Mouse (Mus musculus) cerebellum, adult (tissue): ENCODE data around the gene Rapgef3.

Source experiments
- ATAC-seq: cut with Nextera tagmentation; 2 replicates; pipeline ENCODE4 v1.9.2; 2017; ENCODE audit warnings: mild to moderate bottlenecking, moderate library complexity, mixed read lengths; ENCODE audit not compliant: insufficient number of reproducible peaks, low FRiP score, low TSS enrichment

Rapgef3 gene

DNA sequence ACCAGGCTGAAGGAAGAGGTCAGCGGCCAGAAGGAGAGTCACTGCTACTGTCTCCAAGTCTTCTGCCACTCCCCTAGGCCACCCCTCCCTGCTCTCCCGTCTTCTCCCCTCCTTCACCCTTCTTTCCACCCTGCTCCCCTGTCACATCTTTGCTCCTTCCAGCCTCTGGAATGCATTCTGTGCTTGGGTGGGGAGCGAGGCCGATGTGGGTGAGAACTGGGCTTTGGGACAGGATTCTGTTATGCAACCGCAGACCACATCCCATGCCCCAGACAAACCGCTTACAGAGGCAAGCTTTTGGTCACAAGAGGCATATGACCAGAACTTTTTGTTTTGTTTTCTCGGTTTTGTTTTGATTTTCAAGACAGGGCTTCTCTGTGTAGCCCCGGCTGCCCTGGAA lies 40.7 kb downstream of the Rapgef3 start:
- no peak for ATAC-seq

DNA sequence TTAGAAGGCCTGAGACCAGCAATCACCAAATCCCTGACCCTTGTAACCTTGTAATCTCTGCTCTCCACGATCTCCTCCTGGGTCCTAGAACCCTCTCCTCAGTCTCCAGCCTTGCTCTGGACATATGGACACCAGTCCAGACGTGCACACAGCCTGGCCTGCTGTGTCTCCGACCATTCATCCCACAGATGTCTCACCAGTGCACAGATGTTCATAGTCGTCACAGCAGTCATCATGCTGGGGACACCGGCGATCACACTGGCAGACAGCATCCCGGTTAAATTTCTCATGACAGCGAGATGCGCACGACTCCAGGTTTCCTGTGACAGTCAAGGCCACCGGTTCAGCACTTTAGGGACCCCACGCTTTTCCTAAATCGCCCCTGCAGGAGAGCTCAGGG lies 41.5 kb downstream of the Rapgef3 start:
- no peak for ATAC-seq

DNA sequence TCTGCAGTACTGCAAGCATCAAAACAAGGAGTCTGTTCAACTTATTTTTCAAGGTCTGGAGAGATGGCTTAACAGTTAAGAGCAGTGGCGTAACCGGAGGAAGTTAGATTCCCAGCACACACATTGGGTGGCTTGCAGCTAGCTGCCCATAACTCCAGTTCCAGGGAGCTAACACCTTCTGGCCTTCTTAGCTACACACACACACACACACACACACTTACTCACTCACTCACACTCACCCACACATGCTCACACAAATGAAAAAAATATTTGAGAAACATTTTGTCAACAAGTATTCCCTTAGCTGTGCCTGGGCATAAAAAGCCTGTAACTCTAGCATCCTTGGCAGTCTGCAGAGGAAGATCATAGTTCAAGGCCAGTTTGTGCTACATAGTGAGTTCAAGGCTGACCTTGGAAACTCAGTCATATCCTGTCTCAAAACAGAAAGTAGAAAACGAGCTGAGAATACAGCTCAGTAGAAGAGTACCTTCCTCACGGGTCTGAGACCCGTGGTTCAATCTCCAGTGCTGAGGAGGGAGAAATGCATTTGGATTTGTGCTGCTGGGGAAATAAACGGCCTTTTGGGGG lies 42.5 kb downstream of the Rapgef3 start:
- no peak for ATAC-seq

DNA sequence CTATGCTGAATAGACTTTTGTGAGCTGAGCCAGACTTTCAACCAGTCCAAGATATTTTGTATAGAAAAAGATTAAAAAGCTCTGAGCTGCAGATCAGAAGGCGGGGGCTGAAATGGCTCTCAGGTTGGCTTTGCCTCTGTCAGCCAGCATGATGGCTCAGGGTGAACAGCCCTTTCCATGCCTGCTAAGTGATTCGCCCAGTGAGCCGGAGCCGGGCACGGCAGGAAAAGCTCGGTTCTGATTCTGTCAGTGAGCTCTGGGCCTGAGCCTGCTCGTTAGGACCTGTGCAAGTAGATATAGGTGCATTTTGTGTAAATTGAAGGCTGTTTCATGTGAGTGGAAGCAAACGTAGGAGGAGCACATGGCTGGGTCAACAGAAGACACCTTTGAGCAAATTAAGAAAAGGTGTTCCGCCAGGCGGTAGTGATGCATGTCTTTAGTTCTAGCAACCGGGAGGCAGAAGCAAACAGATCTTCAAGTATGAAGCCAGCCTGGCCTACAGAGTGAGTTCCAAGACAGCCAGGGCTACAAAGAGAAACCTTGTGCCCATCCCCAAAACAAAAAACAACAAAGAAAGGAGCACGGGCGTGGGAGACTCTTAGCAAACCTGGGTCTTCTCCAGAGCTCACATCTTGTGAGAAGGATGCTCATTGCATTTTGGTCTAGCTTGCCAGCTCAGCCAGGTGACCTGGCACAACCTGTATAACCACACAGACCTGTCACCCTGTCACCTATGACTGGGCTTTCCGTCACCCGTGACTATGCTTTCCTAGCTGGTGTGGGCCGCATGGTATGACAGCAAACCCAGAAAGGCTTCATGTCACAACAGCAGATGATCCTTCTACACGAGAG lies 43.2 kb downstream of the Rapgef3 start:
- ATAC-seq: no peak

DNA sequence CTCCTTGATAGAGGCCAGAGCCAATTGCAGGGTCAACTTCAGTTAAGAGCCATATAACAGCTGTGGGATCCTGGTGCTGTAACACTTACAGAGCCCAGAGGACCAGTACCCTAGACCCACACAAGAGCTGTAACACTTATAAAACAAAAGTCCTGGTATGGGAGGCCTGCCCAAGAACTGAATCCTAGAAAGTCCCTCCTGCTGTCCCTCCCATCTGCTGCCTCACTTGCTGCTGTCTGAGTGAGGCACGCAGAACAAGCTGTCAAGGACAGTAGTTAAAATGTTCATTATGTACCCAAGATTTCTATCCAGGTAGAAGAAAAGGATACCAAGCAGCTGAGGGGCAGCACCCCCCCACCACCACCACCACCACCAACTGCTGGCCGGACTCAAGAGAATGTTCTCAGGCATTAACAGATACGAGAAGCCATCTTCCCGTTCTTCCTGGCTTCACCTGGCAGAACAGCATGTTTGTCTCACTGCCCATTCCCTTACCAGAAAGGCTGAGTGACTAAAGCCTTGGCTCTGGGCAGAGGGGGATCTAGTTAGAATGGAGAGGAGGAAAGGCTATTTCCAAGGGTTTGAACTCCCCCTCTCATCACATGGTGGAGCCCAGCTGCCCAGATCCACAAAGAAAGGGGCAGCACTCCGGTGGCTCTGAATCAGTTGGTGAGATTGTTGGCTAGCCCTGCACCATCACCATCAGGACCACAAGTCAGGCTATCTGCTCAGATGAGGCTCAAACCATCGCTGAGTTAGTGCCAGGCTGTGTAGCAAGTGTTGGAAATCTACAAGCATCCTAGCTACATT lies 44.0 kb downstream of the Rapgef3 start:
- ATAC-seq: peak; percentile 41; the same call in 1 of the 2 replicates

DNA sequence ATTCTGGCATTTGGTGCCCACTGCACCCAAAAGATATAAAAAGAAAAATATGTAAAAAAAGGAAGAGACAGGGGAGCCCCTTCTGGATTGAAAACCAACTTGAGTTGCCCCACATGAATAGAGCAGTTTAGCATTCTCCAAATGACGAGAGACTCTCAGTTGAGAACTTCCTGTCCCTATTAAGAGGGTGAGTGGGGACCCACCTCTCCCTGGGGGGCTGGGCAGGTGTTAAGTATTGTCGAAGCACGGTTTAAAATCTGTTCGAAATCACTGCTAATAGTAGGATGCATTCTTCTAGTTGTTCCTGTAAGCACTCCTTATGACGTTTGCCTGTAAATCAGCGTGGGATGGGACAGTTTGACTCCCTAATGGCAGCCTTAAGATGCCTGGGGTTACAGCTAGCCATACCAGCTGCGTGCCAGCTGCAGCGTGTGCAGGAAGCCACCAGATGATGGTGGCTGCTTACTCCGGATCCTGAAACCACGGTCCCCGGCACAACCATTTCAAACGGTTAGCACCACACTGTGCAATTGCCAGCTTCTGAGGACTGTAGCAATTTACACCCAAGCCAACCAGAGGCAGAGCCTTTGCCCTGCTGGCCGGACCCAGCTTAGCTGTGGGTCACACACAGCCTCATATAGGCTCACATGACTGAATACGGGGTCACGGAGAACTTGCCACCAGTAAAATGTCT lies 46.6 kb downstream of the Rapgef3 start:
- ATAC-seq: no peak

DNA sequence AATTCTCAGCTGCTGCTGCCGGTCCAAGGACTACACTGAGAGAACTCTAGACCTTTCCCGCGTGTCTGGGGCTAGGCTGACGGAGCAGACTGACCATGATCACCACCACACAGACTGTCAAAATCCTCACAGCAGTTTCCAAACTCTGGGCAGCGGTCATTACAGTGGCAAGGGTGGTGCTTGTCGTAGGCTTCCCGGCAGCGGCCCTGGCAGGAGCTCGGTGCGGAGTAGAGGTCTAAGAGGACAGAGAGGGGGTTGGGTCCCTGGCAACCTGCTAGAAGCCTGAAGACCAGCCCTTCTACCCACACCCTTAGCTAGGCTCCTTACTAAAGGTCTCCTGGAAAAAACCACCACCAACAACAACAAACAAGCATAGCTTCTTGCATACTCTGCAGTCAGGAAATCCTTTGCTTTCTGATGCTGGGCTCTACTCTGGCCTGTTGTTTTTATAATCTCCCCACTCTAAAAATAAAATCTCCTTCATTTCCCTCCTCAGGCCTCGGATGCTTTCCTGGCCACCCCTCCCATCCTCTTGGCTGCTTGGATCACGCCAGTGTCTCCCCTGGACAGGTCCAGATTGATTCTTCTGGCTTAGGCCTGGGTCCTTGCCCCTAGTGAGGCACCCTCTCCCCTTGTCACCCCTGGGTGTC lies 47.6 kb downstream of the Rapgef3 start:
- ATAC-seq: no peak

DNA sequence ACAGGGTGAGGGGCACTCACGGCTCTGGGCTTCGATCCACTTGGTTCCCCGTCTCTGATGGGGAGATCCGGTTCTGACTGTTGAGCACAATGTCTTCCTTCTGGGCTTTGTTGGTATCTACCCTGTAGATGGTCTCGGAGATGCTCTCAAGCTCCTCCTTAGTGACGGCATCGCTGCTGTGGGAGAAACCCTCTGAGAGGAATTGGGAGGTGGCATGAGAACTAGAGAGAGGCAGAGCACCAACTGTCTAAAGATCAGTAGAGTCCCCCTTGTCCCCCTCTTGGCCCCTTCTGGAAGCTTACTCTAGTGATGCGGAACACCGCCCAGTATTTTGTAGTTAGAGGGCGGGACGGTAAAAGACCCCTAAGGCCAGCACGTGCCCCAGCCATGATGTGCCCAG lies 48.3 kb downstream of the Rapgef3 start:
- no peak for ATAC-seq

DNA sequence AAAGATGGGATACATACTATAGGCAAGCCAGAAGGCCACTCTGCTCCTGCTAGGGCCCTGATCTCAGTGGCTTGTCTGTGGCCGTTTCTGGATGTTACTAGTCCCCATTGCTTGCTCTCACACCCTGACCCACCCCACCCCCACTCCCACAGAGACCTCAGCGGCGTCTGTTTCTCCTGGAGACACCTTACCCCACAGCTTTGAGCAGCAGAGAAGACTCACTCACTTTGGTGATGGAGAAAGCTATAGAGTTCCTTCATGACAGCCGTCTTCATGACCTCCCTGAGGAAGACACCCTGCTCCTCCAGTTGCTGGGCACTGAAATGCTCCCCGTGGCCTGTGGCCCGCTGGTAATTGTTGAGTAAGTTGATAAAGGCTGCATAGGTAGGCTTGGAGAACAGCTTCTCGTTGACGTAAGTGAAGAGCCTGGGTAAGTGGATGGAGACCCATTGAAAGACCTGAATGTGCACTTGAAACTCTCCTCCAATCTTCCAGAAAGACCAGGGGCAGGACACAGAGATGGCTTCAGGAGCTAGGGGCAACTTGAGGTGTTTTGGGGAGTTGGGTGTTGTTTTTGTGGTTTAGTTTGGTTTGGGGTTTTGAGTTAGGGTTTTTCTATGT lies 49.1 kb downstream of the Rapgef3 start:
- no peak for ATAC-seq

DNA sequence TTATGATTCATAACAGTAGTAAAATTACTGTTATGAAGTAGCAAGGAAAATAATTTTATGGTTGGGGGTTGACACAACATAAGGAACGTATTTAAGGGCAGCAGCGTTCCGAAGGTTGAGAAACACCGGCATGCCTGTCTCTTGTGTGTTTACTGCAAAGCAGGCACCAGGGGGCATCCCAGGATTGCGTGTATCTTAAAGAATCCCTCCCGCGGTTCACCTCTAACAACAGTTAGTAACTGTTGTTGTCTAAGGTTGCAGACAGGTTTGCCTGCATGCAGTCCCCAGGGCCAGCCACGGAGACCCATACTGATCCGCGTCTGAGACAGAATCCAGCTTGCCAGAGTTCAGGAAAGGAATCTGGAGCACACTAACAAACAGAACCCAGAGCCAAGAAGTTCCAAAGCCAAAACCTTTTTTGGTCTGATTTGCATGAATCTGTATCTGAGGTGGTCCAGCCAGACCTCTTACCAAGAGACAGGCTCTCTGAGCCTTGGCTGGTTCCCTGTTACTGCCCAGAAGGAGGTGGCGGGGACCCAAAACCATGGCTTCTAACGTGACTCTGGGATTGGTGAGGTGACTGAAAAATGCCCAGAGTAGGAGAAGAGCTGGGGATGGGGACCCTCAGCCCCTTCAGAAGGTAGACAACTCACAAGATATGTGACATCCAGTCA lies 49.8 kb downstream of the Rapgef3 start:
- no peak for ATAC-seq

DNA sequence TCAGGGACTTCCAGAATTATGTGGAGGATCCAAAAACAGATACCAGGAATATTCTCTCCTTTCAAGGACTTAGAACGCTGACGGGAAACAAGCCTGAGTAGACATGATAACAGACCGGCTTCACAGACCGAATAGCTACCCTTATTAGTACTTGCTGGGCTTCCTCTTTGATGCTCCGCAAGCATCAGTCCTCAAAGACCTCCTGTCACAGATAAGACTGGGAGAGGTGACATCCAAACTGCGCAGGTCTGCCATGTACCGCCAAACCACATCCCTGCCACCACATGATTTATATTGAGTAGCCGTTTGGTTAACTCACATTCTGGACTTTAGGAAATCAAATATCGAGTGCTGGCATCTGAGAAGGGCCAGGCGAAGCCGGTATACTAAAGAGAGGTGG lies 51.0 kb downstream of the Rapgef3 start:
- no peak for ATAC-seq

DNA sequence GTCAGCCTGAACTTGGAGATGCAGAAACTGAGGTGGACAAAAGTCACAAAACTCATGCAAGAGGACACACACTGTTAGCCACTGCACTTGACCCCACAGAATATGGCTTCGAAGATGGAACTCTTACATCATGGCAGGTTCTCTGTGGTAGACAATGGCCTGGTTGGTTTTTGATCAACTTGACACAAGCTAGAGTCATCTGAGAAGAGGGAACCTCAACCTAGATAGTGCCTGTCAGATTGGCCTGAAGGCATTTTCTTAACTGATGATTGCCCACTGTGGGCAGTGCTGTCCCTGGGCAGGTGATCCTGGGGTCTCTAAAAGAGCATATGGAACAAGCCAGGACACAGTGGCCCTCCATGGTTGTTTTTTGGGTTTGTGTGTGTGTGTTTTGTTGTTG lies 52.0 kb downstream of the Rapgef3 start:
- no peak for ATAC-seq

DNA sequence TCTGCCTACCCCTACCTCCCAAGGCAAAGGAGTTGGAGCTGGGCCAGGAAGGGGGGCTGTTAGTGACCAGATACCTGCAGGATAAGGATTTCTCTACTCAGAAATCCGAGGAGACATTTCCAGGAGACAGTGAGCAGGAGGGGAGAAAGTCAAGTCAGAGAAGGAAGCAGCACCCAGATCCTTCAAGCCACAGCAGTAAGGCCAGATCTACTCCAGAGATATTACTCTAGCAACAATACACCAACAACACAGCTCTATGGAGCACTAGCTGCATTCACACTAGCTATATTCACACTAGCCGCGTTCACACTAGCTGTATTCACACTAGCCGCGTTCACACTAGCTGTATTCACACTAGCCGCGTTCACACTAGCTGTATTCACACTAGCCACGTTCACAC lies 52.7 kb downstream of the Rapgef3 start:
- no peak for ATAC-seq

DNA sequence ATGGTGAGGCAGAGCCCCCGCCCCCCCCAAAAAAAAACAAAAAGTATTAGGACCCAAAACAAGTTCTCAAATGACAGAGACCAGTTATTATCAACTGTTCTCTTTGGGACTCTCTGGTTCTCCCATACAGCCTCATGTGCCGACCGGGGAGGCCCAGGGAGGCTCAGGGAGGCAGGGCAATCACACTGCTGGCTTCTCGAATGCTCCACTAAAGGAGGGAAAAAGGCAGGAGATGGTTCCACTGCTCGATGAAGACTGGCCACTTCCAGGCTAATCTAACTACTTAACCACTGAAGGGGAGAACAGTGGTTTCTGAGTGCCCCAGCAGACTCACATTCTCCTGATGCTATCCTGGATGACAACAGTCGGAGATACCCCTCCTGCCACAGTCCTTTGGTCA lies 55.2 kb downstream of the Rapgef3 start:
- ATAC-seq: no peak

DNA sequence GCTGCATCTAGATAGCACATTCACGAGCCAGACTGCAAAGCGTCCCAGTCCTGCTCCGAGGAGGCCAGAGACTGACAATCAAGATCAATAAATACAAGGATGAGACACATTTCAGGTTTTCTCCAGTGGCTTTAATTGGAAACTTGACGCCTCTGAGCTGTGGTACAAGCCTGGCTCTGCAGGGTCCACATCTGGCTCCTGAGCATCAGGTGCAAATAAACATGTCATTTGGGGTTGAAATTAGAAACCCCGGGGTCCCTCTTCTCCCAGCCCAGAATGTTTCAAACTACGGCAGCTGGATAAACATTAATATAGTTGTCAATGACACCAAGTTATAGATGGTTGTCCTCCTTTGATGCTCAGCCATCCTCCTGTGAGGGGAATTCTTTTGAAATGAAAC lies 56.9 kb downstream of the Rapgef3 start:
- ATAC-seq: no peak

DNA sequence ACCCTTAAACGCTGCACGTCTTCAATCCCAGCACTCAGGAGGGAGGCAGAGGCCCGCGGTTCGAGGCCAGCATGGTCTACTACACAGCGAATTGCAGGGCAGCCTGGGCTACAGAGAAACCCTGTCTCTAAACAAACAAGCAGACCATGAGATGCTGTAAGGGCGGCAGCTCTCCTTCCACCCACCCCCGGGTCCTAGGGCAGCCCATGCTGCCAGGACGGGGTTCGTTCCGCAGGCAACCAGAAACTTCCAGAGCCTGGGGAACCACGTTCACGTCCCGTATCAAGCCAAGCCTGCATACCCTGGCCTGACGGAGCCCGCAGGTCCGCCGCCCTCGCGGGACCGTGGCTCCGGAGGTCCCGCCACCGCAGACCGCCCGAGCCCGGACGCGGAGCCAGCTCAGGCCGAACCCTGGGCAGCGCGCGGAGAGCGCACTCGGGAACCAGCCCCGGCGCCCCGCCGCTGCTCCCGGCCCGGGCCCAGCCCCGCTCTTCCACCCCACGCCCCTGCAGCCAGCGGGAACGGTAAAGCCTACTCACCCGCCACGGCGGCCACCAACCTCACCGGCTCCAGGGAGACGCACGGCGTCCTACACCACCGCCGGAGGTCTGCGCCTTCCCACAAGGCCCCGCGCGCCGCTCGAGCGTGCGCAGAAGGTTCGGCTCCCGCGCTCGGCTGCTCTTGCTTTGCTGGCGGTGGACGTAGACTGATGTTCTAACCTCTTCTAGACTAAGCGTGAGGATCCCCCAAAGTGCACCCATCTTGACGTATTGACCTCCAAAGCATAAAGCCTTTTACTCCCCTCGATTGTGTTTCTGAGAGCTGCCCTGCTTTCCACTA lies 62.3 kb downstream of the Rapgef3 start, which contains the start of gene Rpap3:
Gene Rpap3 (minus strand): TSS at position 615 of the 840 bp plus-strand sequence.
- peak; percentile 97 for ATAC-seq

DNA sequence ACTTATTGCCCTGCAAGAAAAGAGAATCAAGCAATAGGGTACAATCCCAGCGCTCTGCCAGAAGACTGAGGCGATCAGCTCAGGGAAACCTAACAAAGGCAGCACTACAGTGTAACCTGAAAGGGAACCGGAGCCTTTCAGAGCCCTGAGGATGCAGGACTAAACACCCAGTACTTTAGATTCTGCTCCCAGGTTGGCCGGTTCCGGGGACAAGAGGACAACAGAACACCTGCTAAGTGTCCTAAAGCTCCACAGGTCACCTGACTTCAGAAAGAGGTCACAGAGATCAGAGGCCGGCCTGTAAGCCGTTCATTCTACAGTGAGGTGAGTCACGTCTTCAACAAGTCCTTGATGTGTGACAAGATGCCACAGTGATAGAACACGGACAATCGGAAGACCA lies 71.2 kb downstream of the Rapgef3 start:
- ATAC-seq: no peak
